Mouse (Mus musculus) brain, embryonic 14.5 days (tissue): ENCODE data around the gene Hnrnpa0. TPM values are rescaled to one million over a fixed set of nuclear protein-coding genes. Genes with fewer than 3 reads are reported as not detected.

Experiments
- DNase-seq: peaks from one replicate; pipeline ENCODE4 v3.0.0-alpha.2; 2011; ENCODE audit warnings: low read depth
- CTCF ChIP-seq: fragments of 200-500 bp; IDR thresholded peaks from 2 replicates; pipeline ENCODE4 v1.5.1; 2012; ENCODE audit warnings: inconsistent platforms, mild to moderate bottlenecking, moderate library complexity, borderline replicate concordance; ENCODE audit not compliant: insufficient read depth, insufficient read length; ENCODE audit errors: extremely low read depth
- POLR2A ChIP-seq: fragments of 200-500 bp; IDR thresholded peaks from 2 replicates; pipeline ENCODE4 v1.6.1; 2012; ENCODE audit warnings: mild to moderate bottlenecking, inconsistent platforms, borderline replicate concordance; ENCODE audit not compliant: poor library complexity, insufficient read depth, insufficient read length, severe bottlenecking; ENCODE audit errors: extremely low read depth
- polyA plus RNA-seq: library from polyadenylated mRNA; depleted of rRNA; stranded (reverse); fragments of >200 nt; gene quantifications from 2 replicates; pipeline ENCODE4 v1.2.3, GENCODE M21; 2012

Gene Hnrnpa0
- polyA plus RNA-seq, 1 experiment: 391 TPM

GRCm38 (mm10) chr13:58126126-58126525 is 2.2 kb downstream of the Hnrnpa0 start:
- TF ChIP-seq CTCF (peak; percentile 72; the same call in 1 of the 2 replicates), POLR2A (no peak)
- peak; percentile 89 for DNase-seq

DNA sequence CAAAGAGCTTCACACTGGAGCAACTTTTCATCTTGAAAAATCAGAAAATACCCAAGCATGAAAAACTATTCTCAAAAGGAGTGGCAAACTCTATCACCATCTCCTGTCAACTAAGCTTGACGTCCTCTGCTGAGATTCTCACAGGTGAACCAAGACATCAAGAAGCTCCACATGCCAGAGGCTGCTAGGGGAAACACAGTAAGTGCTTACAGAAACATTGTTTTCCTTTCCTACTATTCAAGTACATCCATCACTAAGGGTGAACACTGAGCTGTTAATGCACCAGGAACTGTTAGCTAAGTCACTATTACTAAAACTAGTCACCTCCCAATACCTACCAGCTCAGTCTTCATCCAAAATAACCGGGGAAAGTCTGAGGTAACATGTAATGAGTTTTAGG is 3.4 kb downstream of the Hnrnpa0 start:
- no peak for TF ChIP-seq POLR2A
- TF ChIP-seq CTCF: no peak
- no peak for DNase-seq

DNA sequence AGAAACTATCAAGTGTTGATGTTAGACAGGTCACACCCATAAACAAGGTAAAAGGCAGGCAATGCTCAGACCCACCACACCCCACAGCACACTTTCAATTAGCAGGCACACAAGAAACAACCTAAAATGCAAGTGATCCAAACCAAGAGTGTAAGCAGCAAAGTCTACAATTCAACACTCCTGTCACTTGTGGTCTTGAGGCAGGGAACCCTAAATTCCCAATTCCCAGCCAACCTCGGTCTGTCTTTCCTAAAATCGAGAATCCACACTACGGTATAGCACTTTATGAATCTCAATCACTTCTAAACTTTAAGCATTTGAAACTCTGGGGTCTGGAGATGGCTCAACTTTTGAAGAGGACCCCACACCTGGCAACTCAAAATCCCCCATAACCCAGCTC is 4.1 kb downstream of the Hnrnpa0 start:
- TF ChIP-seq POLR2A (no peak), CTCF (no peak)
- no peak for DNase-seq

DNA sequence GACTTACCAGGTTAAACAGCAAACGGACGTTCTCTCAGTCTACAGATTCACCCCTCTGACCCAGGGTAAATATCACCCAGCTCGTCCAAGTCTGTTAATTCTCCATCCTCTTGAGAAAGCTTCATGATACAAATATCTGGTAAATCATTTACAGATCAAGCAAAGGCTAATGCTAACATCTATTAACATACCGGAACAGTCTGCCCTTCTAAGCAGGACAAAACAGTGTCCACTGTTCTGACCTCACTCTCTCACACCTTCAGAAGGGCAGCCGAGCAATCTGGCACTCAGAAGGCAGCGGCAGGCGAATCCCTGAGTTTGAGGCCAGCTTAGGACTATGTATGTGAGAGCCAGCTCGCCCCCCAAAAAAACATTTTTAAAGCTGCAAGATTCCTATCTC is 5.0 kb downstream of the Hnrnpa0 start:
- no peak for TF ChIP-seq CTCF
- DNase-seq: no peak

DNA sequence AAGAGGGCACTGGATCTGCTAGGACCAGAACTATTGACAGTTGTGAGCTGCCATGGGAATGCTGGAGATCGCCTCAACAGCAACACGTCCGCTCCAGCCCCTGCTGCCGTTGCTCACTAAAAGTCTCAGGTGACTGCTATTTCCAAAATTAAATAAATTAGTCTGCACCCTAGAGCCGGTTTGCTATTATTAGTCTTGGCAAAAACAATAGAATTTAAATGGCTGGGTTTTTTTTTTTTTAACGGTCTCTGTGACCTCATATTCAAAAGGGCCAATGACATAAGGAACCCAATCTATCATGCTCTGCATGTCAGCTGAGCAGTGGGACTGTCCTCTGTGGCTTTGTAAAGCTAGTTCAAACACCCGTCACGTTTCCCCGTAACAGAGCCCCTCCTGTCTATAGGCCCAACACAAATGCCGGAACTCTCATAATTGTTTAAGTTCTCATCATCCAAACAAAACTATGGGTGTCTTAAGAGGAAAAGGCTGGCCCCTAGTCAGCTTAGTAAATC is 5.5 kb downstream of the Hnrnpa0 start:
- TF ChIP-seq POLR2A: no peak
- no peak for TF ChIP-seq CTCF
- no peak for DNase-seq

DNA sequence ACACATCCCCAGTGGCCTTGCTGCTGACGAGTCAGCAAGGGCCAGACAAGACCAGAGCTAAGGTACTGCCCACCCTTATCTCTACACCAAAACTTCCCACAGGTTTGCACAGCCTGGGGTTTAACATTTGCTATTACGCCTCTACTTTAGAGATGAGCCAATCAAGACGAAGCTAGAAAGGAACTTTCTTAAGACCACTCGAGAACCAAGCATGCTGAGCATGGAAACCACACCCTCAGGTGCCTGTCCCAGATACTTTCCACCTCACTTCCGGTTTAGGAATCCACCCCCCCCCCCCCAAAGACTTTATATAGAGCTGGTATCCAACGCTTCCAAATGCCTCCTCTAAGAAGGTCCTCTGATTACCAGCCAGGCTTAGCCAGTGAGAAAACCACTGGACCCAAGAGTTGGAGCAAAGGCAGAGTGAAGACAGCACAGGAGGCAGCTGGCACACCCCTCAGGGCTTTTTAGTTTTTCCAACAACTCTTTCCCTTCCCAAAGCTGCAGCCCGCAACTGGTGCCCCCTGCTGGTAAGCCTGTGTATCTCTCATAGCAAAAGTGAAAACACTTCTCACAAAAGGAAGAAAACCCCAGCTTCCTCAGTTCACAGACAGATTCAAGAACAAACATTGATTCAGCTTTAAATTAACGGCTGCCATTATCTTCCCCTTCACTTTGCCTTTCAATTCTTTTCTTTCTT is 10.9 kb downstream of the Hnrnpa0 start:
- no peak for DNase-seq
- TF ChIP-seq POLR2A (no peak), CTCF (peak; percentile 61; the same call in 1 of the 2 replicates)

GRCm38 (mm10) chr13:58116801-58117200 is 11.6 kb downstream of the Hnrnpa0 start:
- no peak for DNase-seq
- no peak for TF ChIP-seq POLR2A

DNA sequence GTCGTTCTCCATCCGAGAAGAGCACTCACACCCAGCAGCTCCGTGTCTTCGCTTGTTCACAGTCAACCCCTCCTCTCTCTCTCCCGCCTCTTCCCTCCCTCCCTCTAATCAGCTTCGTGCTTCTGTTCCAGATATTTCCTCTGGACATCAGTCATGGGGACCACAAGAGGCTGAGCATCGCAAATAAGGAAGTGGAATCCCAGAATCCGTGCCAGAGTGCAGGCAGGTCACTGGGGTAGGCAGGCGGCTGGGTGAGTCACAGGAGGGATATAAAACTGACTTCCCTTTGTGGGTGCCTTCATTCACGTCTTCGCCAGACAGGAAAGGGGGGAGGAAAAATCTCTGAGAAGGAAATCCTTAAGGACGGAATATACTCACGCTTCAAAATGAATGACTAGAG is 13.1 kb downstream of the Hnrnpa0 start:
- TF ChIP-seq POLR2A (no peak), CTCF (no peak)

DNA sequence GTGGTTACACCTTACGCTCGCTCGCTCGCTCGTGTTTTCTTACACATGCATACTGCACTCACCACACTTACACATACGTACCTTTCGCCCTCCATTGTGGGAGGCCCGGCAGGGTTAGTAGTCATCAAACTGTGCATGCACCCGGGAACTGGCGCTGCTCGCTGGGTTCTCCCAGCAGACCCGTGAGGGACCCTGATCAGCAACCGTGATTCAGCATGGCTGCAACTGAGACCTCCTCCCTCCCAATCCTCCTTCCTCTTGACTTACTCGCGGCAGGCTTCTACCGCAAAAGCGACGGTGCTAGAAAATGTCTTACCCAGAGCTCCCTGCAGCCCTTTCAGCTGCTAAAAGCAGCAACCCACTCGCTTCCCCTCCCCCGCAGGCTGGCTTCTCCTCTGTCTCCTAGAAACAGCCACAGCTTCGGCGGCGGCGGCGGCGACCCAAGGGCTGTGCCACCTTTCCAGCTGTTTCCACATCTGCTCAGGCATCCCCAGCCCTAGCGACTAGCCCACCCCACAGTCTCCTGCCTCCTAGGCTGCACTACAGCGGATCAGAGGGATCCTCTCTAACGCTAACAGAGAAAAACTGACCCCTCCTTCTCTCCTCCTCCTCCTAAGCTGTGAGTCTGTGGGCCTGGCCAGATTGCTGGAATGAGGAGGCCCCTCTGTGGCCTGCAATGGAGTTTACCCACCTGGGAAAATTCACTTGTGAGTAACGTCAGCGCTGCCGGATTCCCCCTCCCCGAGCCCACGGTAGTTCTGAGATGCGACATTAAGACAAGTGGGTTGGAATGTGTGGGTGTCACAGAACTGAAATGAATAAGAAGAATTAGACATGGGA is 15.1 kb downstream of the Hnrnpa0 start, which contains the start of gene Klhl3:
Gene Klhl3 (minus strand): TSS at position 532 of the 840 bp plus-strand sequence.
- peak; percentile 90 for DNase-seq
- TF ChIP-seq POLR2A (0 out of 2 replicates have a peak, but pooled peaks have one; percentile 18), CTCF (peak; percentile 51; the same call in 1 of the 2 replicates)

More for the DNA sequence above, 13.1 kb downstream of the Hnrnpa0 start:
- no peak for DNase-seq

DNA sequence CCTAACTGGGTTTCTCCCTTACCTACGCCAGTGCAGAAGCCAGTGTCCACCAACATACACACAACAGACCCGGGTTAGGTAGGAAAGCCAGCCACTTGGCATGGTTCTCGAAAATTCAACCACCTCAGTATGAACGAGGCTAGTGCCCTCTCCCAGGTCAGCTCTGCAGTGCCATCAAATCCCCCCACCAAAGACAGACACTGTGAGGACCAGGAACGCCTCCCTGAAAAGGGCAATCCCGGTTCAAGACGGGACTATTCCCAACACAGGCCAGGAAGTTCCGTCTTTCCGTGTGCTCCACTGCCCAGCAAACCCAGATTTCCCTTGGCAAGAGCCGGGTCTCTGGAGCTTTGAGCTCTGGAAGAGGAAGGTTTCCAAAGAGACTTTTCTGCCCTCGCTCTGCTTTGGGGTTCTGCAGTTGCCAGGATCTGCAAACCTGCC is 15.7 kb downstream of the Hnrnpa0 start:
- no peak for DNase-seq
- TF ChIP-seq CTCF (no peak), POLR2A (no peak)

DNA sequence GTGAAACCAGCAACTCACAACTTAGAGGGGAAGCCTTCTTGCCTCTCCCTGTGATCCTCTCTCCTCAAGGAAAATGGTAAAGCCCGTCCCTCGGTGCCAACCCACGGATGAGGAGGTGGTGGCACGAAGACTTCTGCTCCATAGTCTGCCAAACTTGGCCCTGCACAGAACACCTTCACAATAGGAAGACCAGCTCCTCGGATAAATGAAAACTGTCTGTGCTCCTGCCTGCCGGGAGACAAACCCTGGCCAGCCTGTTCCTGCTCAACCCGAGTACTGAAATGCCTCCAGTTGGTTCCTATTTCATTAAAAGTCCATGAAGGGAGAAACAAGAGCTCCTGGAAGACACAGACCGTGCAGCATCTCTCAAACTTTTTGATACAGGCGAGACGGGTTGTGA is 16.2 kb downstream of the Hnrnpa0 start:
- DNase-seq: no peak
- TF ChIP-seq POLR2A (no peak), CTCF (no peak)
